Mouse (Mus musculus) heart, embryonic 14.5 days (tissue): ENCODE results near the gene Usp6nl. TPM values are rescaled to one million over a fixed set of nuclear protein-coding genes. Genes with fewer than 3 reads are reported as not detected.

Source experiments
- ATAC-seq: fragments of 200-750 bp; cut with Nextera tagmentation; 2 replicates; pipeline ENCODE4 v1.8.0; 2017; ENCODE audit warnings: low read depth, moderate TSS enrichment; ENCODE audit not compliant: insufficient number of reproducible peaks, insufficient read depth, low FRiP score
- H3K27ac ChIP-seq, 2 experiments: fragments of 200-500 bp in 1 of 2; fragments of 300-500 bp in 1 of 2; sonication (generic) in 1 of 2; replicated peaks in 1 of 2; 2 replicates each; pipeline ENCODE4 v1.5.1; 2012 to 2014; ENCODE audit warnings: low read depth in 2 of 2, low read length in 2 of 2, control low read depth in 1 of 2, mild to moderate bottlenecking in 1 of 2, mixed read lengths in 1 of 2; ENCODE audit not compliant: control insufficient read depth in 1 of 2, insufficient read depth in 1 of 2
- H3K27me3 ChIP-seq: fragments of 300-500 bp; sonication (generic); 2 replicates; pipeline ENCODE4 v1.6.1; 2014; ENCODE audit warnings: mild to moderate bottlenecking, low read length, control low read depth; ENCODE audit not compliant: control insufficient read depth, insufficient read depth
- H3K36me3 ChIP-seq: fragments of 300-500 bp; sonication (generic); 2 replicates; pipeline ENCODE4 v1.6.1; 2014; ENCODE audit warnings: mild to moderate bottlenecking, control low read depth, low read length, mixed read lengths; ENCODE audit not compliant: control insufficient read depth, insufficient read depth
- H3K4me1 ChIP-seq, 2 experiments: fragments of 200-500 bp in 1 of 2; fragments of 300-500 bp in 1 of 2; sonication (generic) in 1 of 2; 2 replicates each; pipeline ENCODE4 v1.6.1; 2012 to 2014; ENCODE audit warnings: low read length in 2 of 2, control low read depth in 1 of 2, mixed read lengths in 1 of 2; ENCODE audit not compliant: control insufficient read depth in 2 of 2, insufficient read depth in 2 of 2
- H3K4me2 ChIP-seq: fragments of 300-500 bp; sonication (generic); 2 replicates; pipeline ENCODE4 v1.6.1; 2014; ENCODE audit warnings: mild to moderate bottlenecking, low read length
- H3K4me3 ChIP-seq, 2 experiments: fragments of 200-500 bp in 1 of 2; fragments of 300-500 bp in 1 of 2; sonication (generic) in 1 of 2; 2 replicates each; pipeline ENCODE4 v1.5.1; 2012 to 2014; ENCODE audit warnings: low read length in 2 of 2, mild to moderate bottlenecking in 2 of 2, control low read depth in 1 of 2, low read depth in 1 of 2, moderate library complexity in 1 of 2; ENCODE audit not compliant: control insufficient read depth in 1 of 2, insufficient read depth in 1 of 2
- H3K9ac ChIP-seq: fragments of 300-500 bp; sonication (generic); 2 replicates; pipeline ENCODE4 v1.6.1; 2014; ENCODE audit warnings: mild to moderate bottlenecking, low read length
- H3K9me3 ChIP-seq: fragments of 300-500 bp; sonication (generic); 2 replicates; pipeline ENCODE4 v1.6.1; 2016; ENCODE audit warnings: low read length, control low read depth; ENCODE audit not compliant: control insufficient read depth
- WGBS: fragments of 180-500 bp; shearing (Covaris S2); extraction: QIAGEN DNeasy Blood & Tissue Kit; methylation state at CpG from one replicate; pipeline ENCODE4 v1.1.7; 2014; 5-methylcytosine and 5-hydroxymethylcytosine counted together
- polyA plus RNA-seq: library from polyadenylated mRNA; unstranded; fragments of >200 nt; fragmentation: Nextera tagmentation; extraction: Ambion mirVana; gene quantifications from 2 replicates; pipeline ENCODE4 v1.2.1, GENCODE M21; 2014

Gene Usp6nl
- polyA plus RNA-seq, 1 experiment from 2014 or later = 6.7 TPM

- no peak overlapping the region for H3K4me3 ChIP-seq
- no peaks in the 10 kb centered on the region for H3K27me3 ChIP-seq
- H3K36me3 ChIP-seq = peaks cover 26% of the 10 kb centered on the region
- WGBS = 31% methylated on average over 4 of the region's 4 CpGs
- no peak for ATAC-seq
- no peak overlapping the region for H3K27ac ChIP-seq
- no peak overlapping the region for H3K9ac ChIP-seq
- peaks cover 6 to 9% of the 10 kb centered on the region in 2 experiments; a peak in 3 of 4 replicates for H3K4me1 ChIP-seq
- no peak overlapping the region for H3K4me2 ChIP-seq
- H3K9me3 ChIP-seq = no peaks in the 10 kb centered on the region
Observed at GRCm38 (mm10) chr2:6444723-6445169, 122.3 kb downstream of the Usp6nl start.

DNA sequence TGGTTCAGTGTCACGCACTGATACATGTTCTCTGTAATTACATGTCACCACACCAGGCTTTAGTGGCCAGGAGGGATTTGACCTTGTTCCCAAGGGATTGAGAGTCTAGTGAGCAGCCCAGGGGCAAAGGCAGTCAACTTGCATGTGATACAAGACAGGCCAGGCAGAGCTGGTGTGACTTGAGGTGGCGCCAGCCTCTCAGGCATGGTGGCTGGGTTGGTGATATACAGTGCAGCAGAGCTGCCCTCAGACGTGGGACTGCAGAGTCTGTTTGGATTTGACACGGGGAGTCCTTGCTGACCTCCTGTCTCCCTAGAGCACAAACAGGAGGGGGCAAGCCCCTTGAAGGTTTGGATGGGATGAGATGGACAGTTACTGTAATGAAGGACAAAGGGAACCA is 123.4 kb downstream of the Usp6nl start:
- Histone ChIP-seq H3K4me2 (no peak overlapping the region), H3K36me3 (peaks cover 20% of the 10 kb centered on the region), H3K27ac (no peak overlapping the region), H3K4me1 (peaks cover 6 to 9% of the 10 kb centered on the region in 2 experiments; a peak in 3 of 4 replicates), H3K9ac (no peak overlapping the region), H3K9me3 (no peaks in the 10 kb centered on the region), H3K4me3 (no peak overlapping the region), H3K27me3 (no peaks in the 10 kb centered on the region)
- no peak for ATAC-seq
- WGBS = 64% methylated on average over 4 of the region's 4 CpGs

DNA sequence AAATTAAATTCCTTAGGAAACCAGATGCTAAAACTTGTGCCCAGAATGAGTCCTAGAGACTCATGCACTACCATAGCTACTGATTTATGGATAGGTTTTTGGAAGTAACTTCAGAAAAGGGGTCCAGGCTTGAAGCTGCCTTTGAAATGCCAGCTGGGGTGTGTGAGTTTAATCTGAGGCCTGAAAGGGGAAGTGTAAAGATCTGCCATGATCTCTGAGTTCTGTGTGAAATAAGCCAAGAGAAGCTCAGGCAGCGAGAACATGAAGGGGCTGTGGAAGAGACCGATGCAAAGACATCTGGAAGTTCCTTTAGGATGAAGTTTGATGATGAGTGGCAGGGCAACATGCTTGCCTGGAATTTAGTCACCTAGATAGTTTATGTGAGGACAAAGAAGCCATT is 126.4 kb downstream of the Usp6nl start:
- Histone ChIP-seq H3K4me1 (peaks cover 6 to 9% of the 10 kb centered on the region in 2 experiments; a peak in 3 of 4 replicates), H3K9ac (no peak overlapping the region), H3K27me3 (no peaks in the 10 kb centered on the region), H3K9me3 (no peaks in the 10 kb centered on the region), H3K36me3 (0 out of 2 replicates have a peak, but pooled peaks cover 3% of the 10 kb centered on the region), H3K4me2 (no peak overlapping the region), H3K27ac (no peak overlapping the region), H3K4me3 (no peak overlapping the region)
- ATAC-seq = no peak
- WGBS = 87% methylated on average over 2 of the region's 2 CpGs

GRCm38 (mm10) chr2:6449656-6450055 is 127.2 kb downstream of the Usp6nl start:
- H3K9me3 ChIP-seq = no peaks in the 10 kb centered on the region
- H3K4me1 ChIP-seq = peaks cover 4 to 8% of the 10 kb centered on the region in 2 experiments; a peak in 3 of 4 replicates
- H3K4me2 ChIP-seq = no peak overlapping the region
- no peaks in the 10 kb centered on the region for H3K27me3 ChIP-seq
- no peak overlapping the region for H3K4me3 ChIP-seq
- H3K9ac ChIP-seq = no peak overlapping the region
- WGBS = 72% methylated on average over 3 of the region's 3 CpGs
- H3K36me3 ChIP-seq = 0 out of 2 replicates have a peak, but pooled peaks cover 3% of the 10 kb centered on the region
- H3K27ac ChIP-seq = no peak overlapping the region
- no peak for ATAC-seq

DNA sequence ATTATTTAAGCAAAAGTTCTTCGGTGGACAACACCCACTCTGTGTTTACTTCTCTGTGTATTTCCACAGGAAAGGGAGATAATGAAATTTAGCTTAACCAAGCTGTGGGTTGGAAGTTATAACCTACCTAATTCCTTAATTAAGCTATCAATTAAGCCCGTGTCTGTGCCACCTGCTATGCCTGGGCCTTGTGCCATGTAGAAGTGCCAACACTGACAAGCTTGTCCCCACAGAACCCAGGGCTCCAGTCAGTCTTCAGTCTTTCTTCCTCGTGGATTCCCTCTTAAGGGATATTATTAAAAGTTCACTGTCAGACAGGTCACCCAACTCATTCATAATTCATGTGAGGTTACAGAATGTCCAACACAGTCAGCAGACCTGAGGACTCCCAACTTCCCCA is 128.1 kb downstream of the Usp6nl start:
- H3K4me3 ChIP-seq = no peak overlapping the region
- peaks cover 4 to 9% of the 10 kb centered on the region in 2 experiments for H3K4me1 ChIP-seq
- no peaks in the 10 kb centered on the region for H3K27me3 ChIP-seq
- H3K9ac ChIP-seq = no peak overlapping the region
- no peak for ATAC-seq
- WGBS = 84% methylated on average over 3 of the region's 3 CpGs
- H3K36me3 ChIP-seq = no peaks in the 10 kb centered on the region
- H3K27ac ChIP-seq = no peak overlapping the region
- H3K9me3 ChIP-seq = no peaks in the 10 kb centered on the region
- H3K4me2 ChIP-seq = no peak overlapping the region

DNA sequence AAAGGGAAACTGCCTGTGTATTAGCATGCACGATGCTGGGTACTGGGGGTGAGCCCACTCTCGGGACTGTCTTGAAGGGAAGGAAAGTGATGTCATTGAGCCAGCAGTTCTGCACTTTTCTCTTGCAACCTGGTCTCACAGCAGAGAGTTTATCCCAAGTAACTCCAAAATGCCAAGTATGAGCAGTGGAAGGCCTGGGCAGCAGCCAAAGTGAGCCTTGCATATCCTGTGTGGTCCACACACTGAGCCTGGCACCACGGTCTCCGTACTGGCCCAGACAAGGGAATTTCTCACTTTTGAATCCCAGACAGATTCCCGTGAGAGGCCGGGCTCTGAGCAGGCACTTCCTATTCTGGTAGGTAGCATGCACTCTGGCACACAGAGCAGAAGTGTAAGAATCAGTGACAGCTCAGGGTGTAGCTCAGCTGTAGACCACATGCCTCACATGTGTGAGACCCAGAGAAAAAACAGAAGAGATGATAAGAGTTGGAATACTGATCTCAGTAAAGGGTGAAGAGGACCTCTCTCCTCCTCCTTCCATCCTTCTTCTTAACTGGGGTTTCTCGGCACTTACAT is 132.6 kb downstream of the Usp6nl start:
- H3K9me3 ChIP-seq = no peaks in the 10 kb centered on the region
- H3K36me3 ChIP-seq = no peaks in the 10 kb centered on the region
- H3K9ac ChIP-seq = no peak overlapping the region
- peak; percentile 50; the same call in 1 of the 2 replicates for ATAC-seq
- peak overlapping the region; percentile 31 to 56; a peak in 2 of 4 replicates for H3K27ac ChIP-seq
- no peak overlapping the region for H3K4me3 ChIP-seq
- no peaks in the 10 kb centered on the region for H3K27me3 ChIP-seq
- H3K4me2 ChIP-seq = no peak overlapping the region
- H3K4me1 ChIP-seq = peaks cover 4 to 9% of the 10 kb centered on the region in 2 experiments
- WGBS = 36% methylated on average over 7 of the region's 7 CpGs

DNA sequence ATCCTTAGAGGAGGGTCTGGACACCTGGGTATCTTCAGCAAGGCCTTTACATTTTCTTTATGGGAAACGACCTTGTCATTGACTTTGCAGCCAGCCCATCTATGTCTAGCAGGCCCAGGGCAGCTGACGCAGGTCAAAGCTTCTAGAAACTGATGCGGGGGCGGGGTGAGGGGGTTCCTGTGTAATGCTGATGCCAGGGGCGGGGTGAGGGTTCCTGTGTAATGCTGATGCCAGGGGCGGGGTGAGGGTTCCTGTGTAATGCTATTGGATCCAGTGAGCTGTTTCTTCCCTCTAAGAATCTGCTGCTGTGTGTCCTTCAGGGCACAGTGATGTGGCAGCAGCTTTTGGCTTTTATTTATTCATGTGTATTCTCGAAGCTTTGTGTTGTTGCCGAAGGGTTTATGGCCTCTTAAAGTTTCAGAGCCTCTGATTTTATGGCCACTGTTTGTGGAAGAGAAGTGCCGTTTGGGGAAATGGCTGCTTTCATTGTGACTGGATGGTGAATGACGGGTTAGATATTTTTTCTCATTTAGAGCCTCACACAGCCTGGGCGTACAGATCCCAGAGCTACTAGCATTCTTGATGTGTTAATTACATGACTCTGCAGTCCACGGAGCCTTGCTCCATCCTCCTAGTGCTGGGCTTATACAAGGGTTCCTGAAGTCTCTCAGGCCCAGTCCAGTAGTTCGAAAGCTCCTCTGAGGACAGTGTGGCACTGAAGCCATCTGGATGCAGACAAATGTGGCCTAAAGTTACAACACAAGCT is 137.0 kb downstream of the Usp6nl start:
- WGBS = 71% methylated on average over 13 of the region's 13 CpGs
- ATAC-seq = no peak
- H3K9ac ChIP-seq = no peak overlapping the region

More for the DNA sequence above, 137.0 kb downstream of the Usp6nl start:
- Histone ChIP-seq H3K27me3 (no peaks in the 10 kb centered on the region), H3K36me3 (no peaks in the 10 kb centered on the region), H3K4me1 (peaks cover 9 to 18% of the 10 kb centered on the region in 2 experiments), H3K4me3 (no peak overlapping the region), H3K4me2 (no peak overlapping the region), H3K9me3 (peaks cover 7% of the 10 kb centered on the region; the same call in 1 of the 2 replicates), H3K27ac (no peak overlapping the region)
